8 mouse cellular contexts compared by ENCODE assay signal in genomic region chr13:54691737-54692136, GRCm38 (mm10). TPM values are rescaled to one million over a fixed set of nuclear protein-coding genes. Genes with fewer than 3 reads are reported as not detected.
DNase-seq lines count a peak whose midpoint lies in the region; ATAC-seq and TF ChIP-seq lines count a peak whose summit lies in the region.

No protein-coding gene starts in this region.

- no peak for DNase-seq in kidney, adult 11 months
- no peak for DNase-seq in liver, embryonic 14.5 days (ENCODE audit: low read depth in 3 of 3, low spot score in 3 of 3)
- DNase-seq in spleen, postnatal 36 days (ENCODE audit: low spot score in 2 of 2), result peak; percentile 85 to 88
- no peak for DNase-seq in layer of hippocampus, adult 11-12 months (ENCODE audit: low spot score)
- no peak for DNase-seq in right cerebral cortex, postnatal 25 days

- H3K9ac ChIP-seq in kidney, embryonic 16.5 days (replicated peaks; ENCODE audit: low read length), result no peak overlapping the region
- peak overlapping the region; percentile 97; the same call in 1 of the 2 replicates for H3K9ac ChIP-seq in embryonic facial prominence, embryonic 13.5 days
- peak overlapping the region; percentile 98 for H3K9ac ChIP-seq in liver, embryonic 14.5 days (replicated peaks)

- TF ChIP-seq CTCF in liver, embryonic 14.5 days (IDR thresholded peaks at IDR 0.05; ENCODE audit: low read depth), result no peak

- H3K27ac ChIP-seq in kidney, embryonic 16.5 days (ENCODE audit: low read length), result no peak overlapping the region
- no peak overlapping the region for H3K27ac ChIP-seq in embryonic facial prominence, embryonic 13.5 days
- peak overlapping the region; percentile 90 for H3K27ac ChIP-seq in liver, embryonic 14.5 days

- H3K9me3 ChIP-seq in kidney, embryonic 16.5 days (ENCODE audit: low read length), result no peaks in the 10 kb centered on the region
- H3K9me3 ChIP-seq in embryonic facial prominence, embryonic 13.5 days, result no peaks in the 10 kb centered on the region
- no peaks in the 10 kb centered on the region for H3K9me3 ChIP-seq in liver, embryonic 14.5 days (ENCODE audit: control insufficient read depth, low read length)

- peak overlapping the region; percentile 71 for H3K4me2 ChIP-seq in kidney, embryonic 16.5 days (replicated peaks; ENCODE audit: low read depth, low read length)
- H3K4me2 ChIP-seq in embryonic facial prominence, embryonic 13.5 days, result peak overlapping the region; percentile 89
- peak overlapping the region; percentile 91 for H3K4me2 ChIP-seq in liver, embryonic 14.5 days (ENCODE audit: low read depth)

- TF ChIP-seq EP300 in liver, embryonic 14.5 days (IDR thresholded peaks at IDR 0.05; ENCODE audit: low read depth), result no peak

- ATAC-seq in kidney, embryonic 16.5 days (ENCODE audit: low FRiP score, low TSS enrichment), result no peak
- no peak for ATAC-seq in embryonic facial prominence, embryonic 13.5 days (ENCODE audit: insufficient number of reproducible peaks, insufficient read depth, low FRiP score, low TSS enrichment, low read depth)
- ATAC-seq in liver, embryonic 14.5 days (ENCODE audit: insufficient read depth), result no peak
- ATAC-seq in cerebellum, adult (ENCODE audit: insufficient number of reproducible peaks, low FRiP score, low TSS enrichment), result no peak

- no peaks in the 10 kb centered on the region for H3K27me3 ChIP-seq in kidney, embryonic 16.5 days (ENCODE audit: insufficient read depth, low read length)
- H3K27me3 ChIP-seq in embryonic facial prominence, embryonic 13.5 days, result no peaks in the 10 kb centered on the region
- no peaks in the 10 kb centered on the region for H3K27me3 ChIP-seq in liver, embryonic 14.5 days (ENCODE audit: control insufficient read depth, insufficient read depth, low read length)

- H3K4me1 ChIP-seq in kidney, embryonic 16.5 days (ENCODE audit: insufficient read depth, low read length), result peaks cover 25% of the 10 kb centered on the region
- peaks cover 32% of the 10 kb centered on the region for H3K4me1 ChIP-seq in embryonic facial prominence, embryonic 13.5 days
- peaks cover 20 to 24% of the 10 kb centered on the region in 2 experiments for H3K4me1 ChIP-seq in liver, embryonic 14.5 days (replicated peaks; ENCODE audit: control insufficient read depth in 2 of 2, insufficient read depth in 2 of 2, low read length in 1 of 2)

- no peaks in the 10 kb centered on the region for H3K36me3 ChIP-seq in kidney, embryonic 16.5 days (ENCODE audit: insufficient read depth, low read length)
- no peaks in the 10 kb centered on the region for H3K36me3 ChIP-seq in embryonic facial prominence, embryonic 13.5 days
- no peaks in the 10 kb centered on the region for H3K36me3 ChIP-seq in liver, embryonic 14.5 days (replicated peaks; ENCODE audit: control insufficient read depth, insufficient read depth, low read depth)

- H3K4me3 ChIP-seq in kidney, embryonic 16.5 days (ENCODE audit: low read length), result peak overlapping the region; percentile 71; the same call in 1 of the 2 replicates
- peak overlapping the region; percentile 97; the same call in 1 of the 2 replicates for H3K4me3 ChIP-seq in embryonic facial prominence, embryonic 13.5 days
- H3K4me3 ChIP-seq in liver, embryonic 14.5 days (ENCODE audit: insufficient read depth in 1 of 2, low read depth in 2 of 2, low read length in 2 of 2), result peak overlapping the region in 1 of 2 experiments; percentile 97; a peak in 2 of 4 replicates

RNA-seq across cellular contexts. Expression of gene Rnf44, which starts 2.0 kb away (rescaled TPM):
- 71.3 and 77.5 TPM in 2 replicates for polyA plus RNA-seq in kidney, embryonic 16.5 days (2015; fragmentation: Nextera tagmentation; extraction: Ambion mirVana)
- 58.3 and 62.8 TPM in 2 replicates for polyA plus RNA-seq in embryonic facial prominence, embryonic 13.5 days (2015; fragmentation: Nextera tagmentation; extraction: Ambion mirVana)
- 26.5 and 31.7 TPM in 2 replicates for polyA plus RNA-seq in liver, embryonic 14.5 days (2012; rRNA removed)
- polyA plus RNA-seq in liver, embryonic 14.5 days (2014; fragmentation: Nextera tagmentation; extraction: Ambion mirVana), result 25.3 and 33.1 TPM in 2 replicates

RNA-seq across cellular contexts. Expression of gene Cdhr2, which starts 9.5 kb away (rescaled TPM):
- 8.6 TPM in 2 replicates for polyA plus RNA-seq in kidney, embryonic 16.5 days (2015; fragmentation: Nextera tagmentation; extraction: Ambion mirVana)
- 1.4 TPM in 1 of 2 replicates, not detected in the other for polyA plus RNA-seq in embryonic facial prominence, embryonic 13.5 days (2015; fragmentation: Nextera tagmentation; extraction: Ambion mirVana)
- 6.6 and 7.6 TPM in 2 replicates for polyA plus RNA-seq in liver, embryonic 14.5 days (2012; rRNA removed)
- 8.6 and 8.9 TPM in 2 replicates for polyA plus RNA-seq in liver, embryonic 14.5 days (2014; fragmentation: Nextera tagmentation; extraction: Ambion mirVana)

RNA-seq across cellular contexts. Expression of gene Gprin1, which starts 57.9 kb away (rescaled TPM):
- 0.06 and 0.09 TPM in 2 replicates for polyA plus RNA-seq in kidney, embryonic 16.5 days (2015; fragmentation: Nextera tagmentation; extraction: Ambion mirVana)
- polyA plus RNA-seq in embryonic facial prominence, embryonic 13.5 days (2015; fragmentation: Nextera tagmentation; extraction: Ambion mirVana), result 0.44 and 0.46 TPM in 2 replicates
- polyA plus RNA-seq in liver, embryonic 14.5 days (2012; rRNA removed), result 0.01 and 0.05 TPM in 2 replicates
- 0.03 TPM in 1 of 2 replicates, not detected in the other for polyA plus RNA-seq in liver, embryonic 14.5 days (2014; fragmentation: Nextera tagmentation; extraction: Ambion mirVana)

Comparison
In these comparisons a context has a peak if more than half of its experiments do, and no peak if none do; other contexts are left out.
1. DNase-seq: peak in spleen, postnatal 36 days (2 of 2); none in kidney, adult 11 months (single experiment), liver, embryonic 14.5 days (0 of 3), layer of hippocampus, adult 11-12 months (single experiment) and right cerebral cortex, postnatal 25 days (single experiment).
2. Peak in every context shown above with its lines, with median percentiles within 50 percentile points of each other: H3K4me2 ChIP-seq.